Mouse (Mus musculus): ENCODE measurements around the gene Ttc23l.

DNA sequence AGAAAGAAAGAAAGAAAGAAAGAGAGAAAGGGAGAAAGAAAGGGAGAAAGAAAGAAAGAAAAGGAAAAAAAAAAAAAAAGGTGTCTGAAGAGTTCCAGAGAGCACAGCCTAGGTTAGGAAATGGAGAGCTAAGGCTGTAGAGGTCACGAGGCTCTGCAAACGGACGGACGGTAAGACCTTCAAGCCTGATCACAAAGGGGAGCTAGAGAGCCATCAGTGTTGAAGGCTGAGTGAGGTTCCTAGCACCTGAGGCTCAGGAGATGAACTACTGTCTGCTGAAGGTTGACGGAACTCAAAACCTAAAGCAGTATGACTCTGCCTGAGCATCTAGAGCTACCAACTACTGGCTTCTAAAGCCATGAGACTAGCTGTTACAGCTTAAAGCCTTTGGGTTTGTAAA is 23.9 kb downstream of the Ttc23l start:
- TF ChIP-seq CTCF (IDR thresholded peaks at IDR 0.05; ENCODE audit: control insufficient read depth, insufficient read depth, low read length) (no peak), POLR2A (IDR thresholded peaks at IDR 0.05; ENCODE audit: borderline replicate concordance, control insufficient read depth, low read depth, low read length) (no peak)
